Mouse (Mus musculus): Measurements from ENCODE around the gene Nolc1. TPM values are rescaled to one million over a fixed set of nuclear protein-coding genes. Genes with fewer than 3 reads are reported as not detected.

The Nolc1 gene
- polyA plus RNA-seq, 1 experiment = 8.6 TPM

- no peak for DNase-seq (ENCODE audit: low read depth)
Observed at GRCm38 (mm10) chr19:46042476-46043011, 33.1 kb upstream of the Nolc1 start.

GRCm38 (mm10) chr19:46043380-46043779 is 32.3 kb upstream of the Nolc1 start:
- DNase-seq (ENCODE audit: low read depth) = no peak

GRCm38 (mm10) chr19:46044271-46044992 is 31.2 kb upstream of the Nolc1 start, which contains the start of gene Pprc1:
TSS of gene Pprc1 (plus strand) at chr19:46044886.
- DNase-seq (ENCODE audit: low read depth) = no peak

DNA sequence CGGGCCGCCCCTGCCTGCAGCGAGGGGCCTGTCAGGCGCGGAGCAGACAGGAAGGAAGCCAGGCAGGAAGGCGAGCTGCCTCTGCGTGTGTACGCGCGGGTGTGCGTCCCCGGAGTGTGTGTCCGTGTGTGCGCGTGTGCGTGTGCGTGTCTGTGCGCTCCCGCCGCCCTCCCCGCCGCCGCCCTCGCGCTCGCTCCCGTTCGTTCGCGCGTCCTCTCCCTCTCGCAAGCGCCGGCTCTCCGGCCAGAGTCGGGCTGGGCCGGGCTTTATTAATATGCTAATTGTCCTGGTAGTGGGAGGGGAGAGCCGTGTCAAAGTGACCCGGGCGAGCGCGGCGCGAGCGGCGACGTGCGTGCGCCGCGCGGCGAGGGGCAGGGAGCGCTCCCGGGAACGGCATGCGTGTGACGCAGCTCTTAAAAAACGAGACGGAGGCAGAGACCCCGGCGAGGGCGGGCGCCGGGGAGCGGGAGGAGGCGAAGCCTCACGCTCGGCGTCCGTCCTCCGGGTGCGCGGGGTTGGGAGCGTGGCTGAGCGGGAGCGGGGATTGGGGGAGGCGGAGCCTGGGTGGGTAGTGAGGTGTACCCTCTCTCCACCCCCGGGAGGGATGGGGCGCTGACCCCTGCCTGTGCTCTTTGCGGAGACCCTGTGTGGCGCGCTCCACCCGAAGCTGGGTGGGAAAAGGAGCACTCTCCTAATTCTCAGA is 30.5 kb upstream of the Nolc1 start, which contains the start of gene Ldb1:
Ldb1 (minus strand) TSS at position 222 of the 703 bp plus-strand sequence.
- DNase-seq (ENCODE audit: low read depth) = no peak

DNA sequence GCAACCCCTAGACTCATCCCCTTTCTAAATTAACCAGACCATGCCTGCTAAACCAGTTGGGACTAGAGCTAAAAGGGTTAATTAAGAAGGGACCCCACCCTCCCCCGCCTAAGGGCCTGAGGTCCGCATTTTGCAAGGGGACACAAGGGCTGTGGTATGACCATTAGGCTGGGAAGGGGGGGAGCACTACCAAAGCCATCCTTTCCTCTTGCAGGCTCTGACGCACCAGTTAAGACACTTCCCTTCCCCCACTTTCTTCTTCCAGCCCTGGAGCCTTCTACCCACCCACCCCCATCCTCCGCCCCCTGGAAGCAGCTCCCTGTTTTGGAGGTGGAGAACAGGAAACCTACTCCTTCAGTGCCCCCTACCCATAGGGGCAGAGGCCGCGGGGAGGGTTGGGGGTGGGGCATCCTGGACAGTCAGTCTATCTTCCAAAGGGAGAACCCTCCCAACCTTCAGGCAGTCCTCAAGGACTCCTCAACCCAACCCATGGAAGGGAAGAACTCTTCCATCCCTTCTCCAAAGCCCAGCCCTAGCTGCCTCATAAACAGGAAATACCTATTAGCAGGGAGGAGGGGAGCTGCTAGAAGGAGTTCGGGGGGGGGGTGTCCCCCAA is 29.9 kb upstream of the Nolc1 start:
- DNase-seq (ENCODE audit: low read depth) = no peak

- DNase-seq (ENCODE audit: low read depth) = no peak
Observed at GRCm38 (mm10) chr19:46046621-46047025, 29.0 kb upstream of the Nolc1 start.

DNA sequence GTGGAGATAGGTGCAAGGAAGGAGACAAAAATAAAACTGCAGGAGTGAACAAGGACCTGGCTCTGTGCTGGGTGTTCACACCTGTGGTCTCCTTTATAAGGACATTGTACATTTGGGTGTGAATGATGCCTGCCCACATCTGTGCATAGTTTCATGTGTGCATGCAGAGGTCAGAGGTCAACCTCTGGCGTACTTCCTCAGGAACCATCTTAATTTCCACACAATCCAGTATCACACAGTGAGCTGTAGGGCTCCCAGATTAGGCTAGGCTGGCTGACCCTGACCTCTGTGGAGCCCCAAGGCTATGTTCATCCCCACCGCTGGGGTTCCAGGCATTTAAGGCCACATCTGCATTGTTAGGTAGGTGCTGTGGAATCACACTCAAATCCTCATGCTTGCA is 28.2 kb upstream of the Nolc1 start:
- no peak for DNase-seq (ENCODE audit: low read depth)

DNA sequence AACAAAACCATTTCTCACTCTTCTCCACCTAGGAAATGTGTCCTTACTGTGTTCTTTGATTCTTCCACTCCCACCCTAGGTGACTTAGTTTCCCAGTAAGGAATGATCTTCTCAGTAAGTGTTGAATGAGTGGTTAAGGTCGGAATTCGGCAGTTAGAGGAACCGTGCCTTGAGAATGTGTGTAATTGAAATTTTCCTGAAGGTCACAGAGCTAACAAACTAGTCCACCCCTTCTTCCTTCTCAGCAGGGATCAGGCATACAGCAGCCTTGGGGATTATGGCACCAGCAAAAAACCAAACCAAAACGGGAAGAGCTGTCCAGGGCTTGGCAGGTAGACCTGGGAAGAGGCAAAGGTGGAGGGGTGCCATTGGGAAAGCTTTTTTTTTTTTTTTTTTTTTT is 26.5 kb upstream of the Nolc1 start:
- DNase-seq (ENCODE audit: low read depth) = no peak

DNA sequence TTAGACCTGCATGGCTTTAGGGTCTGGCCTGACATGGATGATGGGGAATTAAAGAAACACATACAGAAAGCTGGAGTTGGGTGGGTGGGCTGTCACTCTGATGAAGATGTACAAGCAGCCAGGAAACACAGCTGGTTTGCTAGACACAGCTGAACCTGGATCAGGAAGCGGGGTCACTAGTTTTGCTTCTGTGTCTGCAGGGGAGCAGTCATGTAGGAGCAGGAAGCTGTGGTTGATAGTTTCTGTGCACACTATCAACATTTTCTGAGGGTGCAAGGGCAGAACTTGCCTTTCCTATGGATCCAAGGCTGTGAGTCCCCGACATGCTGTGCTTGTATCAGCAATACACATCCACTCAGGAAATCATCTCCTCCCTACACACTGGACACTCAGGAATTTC is 25.2 kb upstream of the Nolc1 start:
- DNase-seq (ENCODE audit: low read depth) = no peak

DNA sequence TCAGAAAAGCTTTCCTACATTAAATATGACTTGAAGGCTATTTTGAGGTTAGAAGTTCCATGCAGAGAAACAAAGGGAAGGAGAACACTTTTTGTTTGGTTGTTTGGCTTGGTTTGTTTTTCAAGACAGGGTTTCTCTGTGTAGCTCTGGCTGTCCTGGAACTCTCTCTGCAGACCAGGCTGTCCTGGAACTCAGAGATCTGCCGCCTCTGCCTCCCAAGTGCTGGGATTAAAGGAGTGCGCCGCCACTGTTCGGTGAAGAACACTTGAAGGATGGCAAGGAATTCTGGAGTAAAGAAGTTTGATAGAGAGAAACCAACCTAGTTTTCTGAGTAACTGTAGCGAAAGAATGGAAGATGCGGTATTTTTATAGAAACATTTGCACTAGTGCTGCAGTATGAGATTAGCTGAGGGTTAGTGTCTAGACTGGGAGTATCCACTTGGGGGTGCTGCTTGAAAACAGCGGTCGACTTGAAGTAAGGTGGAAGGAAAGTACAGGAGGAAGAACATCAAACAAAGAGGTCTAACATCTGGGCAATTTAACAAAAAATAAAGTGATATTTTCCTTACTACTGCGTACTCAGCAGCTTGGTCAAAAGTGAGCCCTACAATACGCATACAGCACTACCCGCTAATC is 19.8 kb upstream of the Nolc1 start:
- no peak for DNase-seq (ENCODE audit: low read depth)

GRCm38 (mm10) chr19:46056388-46056946 is 19.2 kb upstream of the Nolc1 start:
- peak; percentile 88 for DNase-seq (ENCODE audit: low read depth)

GRCm38 (mm10) chr19:46056947-46057607 is 18.6 kb upstream of the Nolc1 start:
- no peak for DNase-seq (ENCODE audit: low read depth)

GRCm38 (mm10) chr19:46058466-46058865 is 17.2 kb upstream of the Nolc1 start:
- no peak for DNase-seq (ENCODE audit: low read depth)

GRCm38 (mm10) chr19:46060845-46061244 is 14.8 kb upstream of the Nolc1 start:
- no peak for DNase-seq (ENCODE audit: low read depth)

- DNase-seq (ENCODE audit: low read depth) = no peak
Observed at GRCm38 (mm10) chr19:46068054-46068453, 7.6 kb upstream of the Nolc1 start.

GRCm38 (mm10) chr19:46073285-46073684 is 2.4 kb upstream of the Nolc1 start:
- no peak for DNase-seq (ENCODE audit: low read depth)

GRCm38 (mm10) chr19:46074266-46074665 is 1.4 kb upstream of the Nolc1 start:
- no peak for DNase-seq (ENCODE audit: low read depth)

DNA sequence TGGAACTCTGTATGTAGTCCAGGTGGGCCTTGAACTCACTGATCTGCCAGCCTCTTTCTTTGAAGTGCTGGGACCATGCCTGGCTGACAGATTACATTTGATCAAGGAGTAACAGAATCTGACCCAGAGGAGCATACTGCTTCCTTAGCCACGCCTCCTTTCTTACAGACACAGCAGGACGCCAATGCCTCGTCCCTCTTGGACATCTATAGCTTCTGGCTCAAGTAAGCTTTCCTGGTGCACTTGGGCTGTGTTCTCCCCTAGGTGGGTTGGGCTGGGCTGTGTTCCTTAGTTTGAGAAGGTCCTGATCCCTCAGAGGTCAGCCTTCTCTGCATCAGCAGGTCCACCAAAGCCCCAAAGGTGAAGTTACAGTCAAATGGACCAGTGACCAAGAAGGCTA is 2.9 kb downstream of the Nolc1 start:
- no peak for DNase-seq (ENCODE audit: low read depth)

GRCm38 (mm10) chr19:46085185-46085584 is 9.5 kb downstream of the Nolc1 start:
- DNase-seq (ENCODE audit: low read depth) = no peak

DNA sequence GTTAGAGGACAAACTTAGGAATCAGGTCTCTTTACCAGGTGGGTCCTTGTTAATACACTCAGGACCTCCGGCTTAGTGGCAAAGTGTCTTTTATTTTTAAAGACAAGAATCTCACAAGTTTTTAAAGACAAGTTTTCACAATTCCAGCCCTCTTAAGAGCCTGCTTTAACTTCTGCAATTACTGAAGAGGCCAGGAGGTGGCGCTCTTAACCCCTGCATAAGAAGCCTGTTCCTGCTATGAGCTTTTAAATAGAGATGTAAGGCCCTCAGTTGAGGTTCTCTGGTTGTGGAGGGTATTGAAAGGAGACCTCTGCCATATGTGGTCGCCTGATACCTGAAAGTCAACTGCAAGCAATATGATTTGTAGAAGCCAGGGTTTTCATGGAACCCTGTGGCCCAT is 10.7 kb downstream of the Nolc1 start:
- no peak for DNase-seq (ENCODE audit: low read depth)

GRCm38 (mm10) chr19:46087871-46088270 is 12.2 kb downstream of the Nolc1 start:
- peak; percentile 74 for DNase-seq (ENCODE audit: low read depth)
